Comparison of ENCODE assay signal across 23 mouse cellular contexts in genomic region chr5:92849743-92850142, GRCm38 (mm10).
DNase-seq lines count a peak whose midpoint lies in the region; ATAC-seq and TF ChIP-seq lines count a peak whose summit lies in the region.
"Had no signal": no experiment of that assay in that cellular context is flagged by ENCODE, and none has a peak within 500 bp of the region (broad histone marks: within the 10 kb centered on the region; RNA-seq: fewer than 3 reads in every experiment).

No protein-coding gene starts in this region.

- peak overlapping the region; percentile 35; the same call in 1 of the 2 replicates for H3K27ac ChIP-seq in heart, postnatal 0 days (ENCODE audit: low read depth)
- no peak overlapping the region for H3K27ac ChIP-seq in midbrain, embryonic 16.5 days (ENCODE audit: low read length)
- H3K27ac ChIP-seq: forebrain, embryonic 10.5 days; hindbrain, embryonic 13.5 days; midbrain, embryonic 10.5 days had no signal

- no peaks in the 10 kb centered on the region for H3K9me3 ChIP-seq in heart, postnatal 0 days (replicated peaks; ENCODE audit: control insufficient read depth, low read length)
- no peaks in the 10 kb centered on the region for H3K9me3 ChIP-seq in midbrain, embryonic 16.5 days (replicated peaks; ENCODE audit: control insufficient read depth, low read length, poor library complexity, severe bottlenecking)
- H3K9me3 ChIP-seq: forebrain, embryonic 10.5 days; hindbrain, embryonic 13.5 days; midbrain, embryonic 10.5 days had no signal

- WGBS in heart, postnatal 0 days, result 51% methylated on average over 6 of the region's 6 CpGs
- 91% methylated on average over 6 of the region's 6 CpGs for WGBS in midbrain, embryonic 16.5 days

- intact Hi-C loops in gastrocnemius, postnatal 36 days (cut with DNase I), result no loop called here

- no peak for TF ChIP-seq CTCF in heart, postnatal 0 days (IDR thresholded peaks at IDR 0.05; ENCODE audit: low read depth)

- no peak for TF ChIP-seq EP300 in heart, postnatal 0 days (IDR thresholded peaks at IDR 0.05; ENCODE audit: low read depth)

- ATAC-seq in heart, postnatal 0 days (ENCODE audit: insufficient read depth, low read depth), result peak; percentile 47; the same call in 1 of the 2 replicates
- ATAC-seq in midbrain, embryonic 16.5 days, result no peak
- ATAC-seq: forebrain, embryonic 16.5 days had no signal

- H3K36me3 ChIP-seq in heart, postnatal 0 days (replicated peaks; ENCODE audit: control insufficient read depth, insufficient read depth, low read length), result 0 out of 2 replicates have a peak, but pooled peaks cover 4% of the 10 kb centered on the region
- H3K36me3 ChIP-seq in midbrain, embryonic 16.5 days (ENCODE audit: control insufficient read depth, insufficient read depth, low read length), result no peaks in the 10 kb centered on the region
- H3K36me3 ChIP-seq: hindbrain, embryonic 13.5 days had no signal

- DNase-seq in heart, postnatal 0 days (ENCODE audit: low spot score), result no peak
- no peak for DNase-seq in heart, adult 18-20 months
- DNase-seq in ovary, adult 18-20 months (ENCODE audit: low spot score), result peak; percentile 30
- DNase-seq in ovary, postnatal 14 days (ENCODE audit: low spot score), result no peak
- peak; percentile 51 for DNase-seq in lung, postnatal 25 days (ENCODE audit: low spot score)
- no peak for DNase-seq in gastrocnemius, postnatal 36 days
- DNase-seq: adrenal gland, postnatal 36 days; B cell, adult 2 months; cerebellum, adult 9-11 months; gastrocnemius, postnatal 10 days; heart, adult 11 months; heart, postnatal 14 days; kidney, adult 8-10 months; kidney, postnatal 14 days; left cerebral cortex, postnatal 4 days; liver; thymus, postnatal 14 days had no signal

- H3K9ac ChIP-seq in heart, postnatal 0 days (replicated peaks; ENCODE audit: low read depth, low read length), result no peak overlapping the region
- no peak overlapping the region for H3K9ac ChIP-seq in midbrain, embryonic 16.5 days (ENCODE audit: low read depth, low read length)
- H3K9ac ChIP-seq: hindbrain, embryonic 13.5 days had no signal

- H3K4me2 ChIP-seq in heart, postnatal 0 days (ENCODE audit: low read depth, low read length), result no peak overlapping the region
- no peak overlapping the region for H3K4me2 ChIP-seq in midbrain, embryonic 16.5 days (ENCODE audit: low read length)
- H3K4me2 ChIP-seq: hindbrain, embryonic 13.5 days had no signal

- H3K4me1 ChIP-seq in heart, postnatal 0 days (ENCODE audit: control insufficient read depth, insufficient read depth), result peaks cover 14% of the 10 kb centered on the region
- H3K4me1 ChIP-seq in midbrain, embryonic 16.5 days (ENCODE audit: control insufficient read depth, insufficient read depth, low read length), result no peaks in the 10 kb centered on the region
- H3K4me1 ChIP-seq: hindbrain, embryonic 13.5 days had no signal

- no peaks in the 10 kb centered on the region for H3K27me3 ChIP-seq in heart, postnatal 0 days (ENCODE audit: control insufficient read depth, insufficient read depth, low read length)
- H3K27me3 ChIP-seq in midbrain, embryonic 16.5 days (ENCODE audit: control insufficient read depth, insufficient read depth, low read depth, low read length), result no peaks in the 10 kb centered on the region
- H3K27me3 ChIP-seq: CH12.LX; hindbrain, embryonic 13.5 days had no signal

- H3K4me3 ChIP-seq in heart, postnatal 0 days (ENCODE audit: low read depth, low read length), result no peak overlapping the region
- H3K4me3 ChIP-seq in midbrain, embryonic 16.5 days (ENCODE audit: low read depth, low read length), result no peak overlapping the region
- H3K4me3 ChIP-seq: forebrain, embryonic 10.5 days; hindbrain, embryonic 13.5 days; midbrain, embryonic 10.5 days had no signal

Comparison
In these comparisons a context has a peak if more than half of its experiments do, and no peak if none do; other contexts are left out.
1. DNase-seq: peak in ovary, adult 18-20 months (single experiment) and lung, postnatal 25 days (single experiment); none in heart, postnatal 0 days (single experiment), heart, adult 18-20 months (0 of 2), ovary, postnatal 14 days (single experiment) and gastrocnemius, postnatal 36 days (0 of 2).